Mouse (Mus musculus) embryonic facial prominence, embryonic 15.5 days (tissue): ENCODE measurements at regions not wholly inside any gene's neighbourhood (a gene's known extent, or its start where the extent isn't known, plus 50 kb on each side); places are given as distances from the start of the nearest gene placed in this dataset.

Source experiments
- ATAC-seq: fragments of 200-750 bp; cut with Nextera tagmentation; 2 replicates; pipeline ENCODE4 v1.8.0; 2017; ENCODE audit warnings: low read depth, moderate TSS enrichment; ENCODE audit not compliant: insufficient number of reproducible peaks, low FRiP score, low TSS enrichment
- H3K27ac ChIP-seq: fragments of 300-500 bp; sonication (generic); replicated peaks from 2 replicates; pipeline ENCODE4 v1.5.1; 2015; ENCODE audit warnings: mild to moderate bottlenecking, inconsistent platforms
- H3K27me3 ChIP-seq: fragments of 300-500 bp; sonication (generic); 2 replicates; pipeline ENCODE4 v1.6.1; 2015; ENCODE audit warnings: inconsistent platforms
- H3K36me3 ChIP-seq: fragments of 300-500 bp; sonication (generic); 2 replicates; pipeline ENCODE4 v1.6.1; 2015; ENCODE audit warnings: mild to moderate bottlenecking, inconsistent platforms
- H3K4me1 ChIP-seq: fragments of 300-500 bp; sonication (generic); 2 replicates; pipeline ENCODE4 v1.6.1; 2015; ENCODE audit warnings: inconsistent platforms
- H3K4me2 ChIP-seq: fragments of 300-500 bp; sonication (generic); replicated peaks from 2 replicates; pipeline ENCODE4 v1.6.1; 2015; ENCODE audit warnings: mild to moderate bottlenecking, inconsistent platforms
- H3K4me3 ChIP-seq: fragments of 300-500 bp; sonication (generic); replicated peaks from 2 replicates; pipeline ENCODE4 v1.5.1; 2015; ENCODE audit warnings: mild to moderate bottlenecking, inconsistent platforms
- H3K9ac ChIP-seq: fragments of 300-500 bp; sonication (generic); 2 replicates; pipeline ENCODE4 v1.6.1; 2015; ENCODE audit warnings: inconsistent platforms
- H3K9me3 ChIP-seq: fragments of 300-500 bp; sonication (generic); replicated peaks from 2 replicates; pipeline ENCODE4 v1.6.1; 2016; ENCODE audit warnings: inconsistent platforms
- WGBS: fragments of 180-500 bp; shearing (Covaris S2); methylation state at CpG from one replicate; pipeline ENCODE4 v1.1.7; 2015; 5-methylcytosine and 5-hydroxymethylcytosine counted together

- Histone ChIP-seq H3K9me3 (no peaks in the 10 kb centered on the region), H3K9ac (no peak overlapping the region), H3K27ac (no peak overlapping the region), H3K4me1 (peaks cover 10% of the 10 kb centered on the region), H3K4me2 (no peak overlapping the region), H3K27me3 (no peaks in the 10 kb centered on the region), H3K4me3 (no peak overlapping the region), H3K36me3 (no peaks in the 10 kb centered on the region)
- ATAC-seq: no peak
- 75% methylated on average over 2 of the region's 2 CpGs for WGBS
Measured at GRCm38 (mm10) chr5:64630582-64630981, 172.6 kb upstream of the Klf3 start.

GRCm38 (mm10) chr5:64632171-64632570 is 171.0 kb upstream of the Klf3 start:
- Histone ChIP-seq H3K9ac (no peak overlapping the region), H3K4me3 (no peak overlapping the region), H3K4me2 (no peak overlapping the region), H3K27ac (no peak overlapping the region), H3K4me1 (no peaks in the 10 kb centered on the region), H3K36me3 (no peaks in the 10 kb centered on the region), H3K9me3 (no peaks in the 10 kb centered on the region), H3K27me3 (no peaks in the 10 kb centered on the region)
- no peak for ATAC-seq
- WGBS: 80% methylated on average over 5 of the region's 5 CpGs

DNA sequence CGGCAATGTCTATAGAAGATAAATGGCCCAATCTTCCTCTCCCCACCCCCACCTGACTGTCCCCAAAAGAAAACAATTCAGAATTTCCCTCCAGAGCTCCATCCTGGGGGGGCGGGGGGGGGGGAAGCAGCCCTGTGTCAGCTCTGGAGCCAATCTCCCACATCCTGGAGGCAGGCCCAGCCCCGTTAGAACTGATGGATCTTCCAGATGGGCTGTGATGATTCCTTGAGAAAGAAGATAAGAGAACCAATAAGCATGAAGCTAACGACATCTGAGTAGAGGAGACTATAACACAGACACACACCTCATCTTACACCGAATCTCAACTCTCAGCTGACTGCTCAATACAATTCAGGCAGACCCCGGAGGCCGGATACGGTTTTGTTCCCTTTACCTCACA is 169.2 kb upstream of the Klf3 start:
- no peaks in the 10 kb centered on the region for H3K36me3 ChIP-seq
- H3K9ac ChIP-seq: no peak overlapping the region
- ATAC-seq: 0 out of 2 replicates have a peak, but pooled peaks have one; percentile 39
- H3K4me1 ChIP-seq: no peaks in the 10 kb centered on the region
- no peaks in the 10 kb centered on the region for H3K9me3 ChIP-seq
- H3K4me3 ChIP-seq: no peak overlapping the region
- H3K4me2 ChIP-seq: no peak overlapping the region
- 73% methylated on average over 8 of the region's 8 CpGs for WGBS
- no peaks in the 10 kb centered on the region for H3K27me3 ChIP-seq
- no peak overlapping the region for H3K27ac ChIP-seq

- Histone ChIP-seq H3K9me3 (no peaks in the 10 kb centered on the region), H3K4me3 (no peak overlapping the region), H3K4me1 (no peaks in the 10 kb centered on the region), H3K9ac (no peak overlapping the region), H3K4me2 (no peak overlapping the region), H3K27ac (no peak overlapping the region), H3K27me3 (no peaks in the 10 kb centered on the region), H3K36me3 (no peaks in the 10 kb centered on the region)
- ATAC-seq: no peak
- WGBS: 74% methylated on average over 4 of the region's 4 CpGs
Measured at GRCm38 (mm10) chr5:64634721-64635120, 168.5 kb upstream of the Klf3 start.

- no peaks in the 10 kb centered on the region for H3K4me1 ChIP-seq
- H3K9ac ChIP-seq: no peak overlapping the region
- H3K9me3 ChIP-seq: no peaks in the 10 kb centered on the region
- no peak for ATAC-seq
- H3K27ac ChIP-seq: no peak overlapping the region
- no peaks in the 10 kb centered on the region for H3K36me3 ChIP-seq
- H3K4me2 ChIP-seq: no peak overlapping the region
- WGBS: 84% methylated on average over 3 of the region's 3 CpGs
- no peak overlapping the region for H3K4me3 ChIP-seq
- H3K27me3 ChIP-seq: no peaks in the 10 kb centered on the region
Measured at GRCm38 (mm10) chr5:64636301-64636700, 166.9 kb upstream of the Klf3 start.

DNA sequence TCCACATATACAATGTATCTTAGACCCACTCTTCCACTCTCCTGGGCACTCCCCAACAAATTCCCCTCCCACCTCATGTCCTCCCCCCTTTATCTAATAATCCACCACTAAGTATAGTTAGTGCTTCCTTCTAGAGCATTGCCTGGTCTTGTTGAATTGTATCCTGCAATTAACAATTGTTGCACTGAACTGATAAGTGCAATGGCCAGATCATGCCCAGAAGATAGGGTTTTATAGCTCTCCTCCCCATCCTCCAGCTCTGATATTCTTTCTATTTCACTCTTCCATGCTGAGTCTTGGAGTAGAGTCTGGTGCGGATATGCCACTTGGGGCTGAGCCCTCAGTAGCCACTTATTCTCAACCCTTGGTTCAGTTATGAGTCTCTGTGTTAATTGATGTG is 159.6 kb upstream of the Klf3 start:
- Histone ChIP-seq H3K27ac (no peak overlapping the region), H3K9me3 (no peaks in the 10 kb centered on the region), H3K9ac (no peak overlapping the region), H3K27me3 (no peaks in the 10 kb centered on the region), H3K4me2 (no peak overlapping the region), H3K4me3 (no peak overlapping the region), H3K4me1 (peaks cover 12% of the 10 kb centered on the region), H3K36me3 (no peaks in the 10 kb centered on the region)
- ATAC-seq: no peak
- WGBS: 94% methylated on average over 1 of the region's 1 CpGs

GRCm38 (mm10) chr5:64647417-64648125 is 155.6 kb upstream of the Klf3 start:
- Histone ChIP-seq H3K4me2 (peak overlapping the region; percentile 50), H3K27ac (0 out of 2 replicates have a peak overlapping the region, but pooled peaks have one; percentile 17), H3K36me3 (no peaks in the 10 kb centered on the region), H3K9me3 (no peaks in the 10 kb centered on the region), H3K9ac (peak overlapping the region; percentile 10; the same call in 1 of the 2 replicates), H3K4me3 (peak overlapping the region; percentile 26), H3K27me3 (no peaks in the 10 kb centered on the region), H3K4me1 (peaks cover 15% of the 10 kb centered on the region)
- peak; percentile 65; the same call in 1 of the 2 replicates for ATAC-seq
- WGBS: 2% methylated on average over 18 of the region's 18 CpGs

DNA sequence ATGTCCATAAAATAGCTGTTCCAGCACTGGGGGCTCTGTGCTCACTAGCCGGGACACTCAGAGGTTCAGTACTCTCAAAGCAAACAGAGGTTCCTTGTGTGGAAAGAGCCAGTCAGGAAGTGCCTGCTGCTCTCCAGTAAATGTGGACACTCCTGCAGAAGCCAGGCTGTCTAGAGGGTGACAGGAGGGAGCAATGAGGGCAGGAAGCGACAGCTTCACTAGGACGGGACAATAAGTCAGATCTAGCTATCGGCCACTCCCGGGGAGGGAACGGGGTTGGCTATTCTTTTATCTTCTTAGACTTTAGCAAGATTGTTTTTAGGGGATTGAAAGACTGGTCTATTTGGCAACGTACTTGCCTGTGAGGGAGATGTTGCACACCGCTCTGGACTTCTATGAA is 154.7 kb upstream of the Klf3 start:
- no peak for ATAC-seq
- no peak overlapping the region for H3K9ac ChIP-seq
- no peaks in the 10 kb centered on the region for H3K9me3 ChIP-seq
- 28% methylated on average over 8 of the region's 8 CpGs for WGBS
- no peak overlapping the region for H3K4me2 ChIP-seq
- H3K4me1 ChIP-seq: peaks cover 15% of the 10 kb centered on the region
- H3K36me3 ChIP-seq: no peaks in the 10 kb centered on the region
- H3K4me3 ChIP-seq: no peak overlapping the region
- peak overlapping the region; percentile 55; the same call in 1 of the 2 replicates for H3K27ac ChIP-seq
- H3K27me3 ChIP-seq: no peaks in the 10 kb centered on the region

DNA sequence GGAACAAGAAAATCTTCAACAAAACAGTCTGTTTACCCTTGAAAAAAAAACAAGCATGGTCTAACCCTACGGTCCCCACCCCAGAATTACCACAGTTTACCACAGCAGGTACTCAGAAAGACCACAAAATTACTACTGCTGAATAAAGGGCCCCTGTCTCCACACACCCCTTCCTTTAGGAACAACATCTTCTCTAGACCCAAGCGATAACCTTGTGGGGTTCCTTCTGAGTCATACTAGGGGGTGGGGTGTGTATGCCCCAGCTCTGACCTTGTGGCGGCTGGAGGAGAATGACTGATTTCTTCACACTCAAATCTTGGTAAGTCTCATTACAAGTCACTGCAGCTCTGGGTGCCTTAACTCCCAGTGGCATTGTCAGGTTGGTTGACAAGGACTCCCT is 151.8 kb upstream of the Klf3 start:
- Histone ChIP-seq H3K4me1 (peaks cover 15% of the 10 kb centered on the region), H3K36me3 (no peaks in the 10 kb centered on the region), H3K9ac (no peak overlapping the region), H3K4me2 (no peak overlapping the region), H3K27ac (no peak overlapping the region), H3K27me3 (no peaks in the 10 kb centered on the region), H3K9me3 (no peaks in the 10 kb centered on the region), H3K4me3 (no peak overlapping the region)
- 71% methylated on average over 3 of the region's 3 CpGs for WGBS
- ATAC-seq: no peak

- Histone ChIP-seq H3K27me3 (no peaks in the 10 kb centered on the region), H3K4me3 (no peak overlapping the region), H3K27ac (no peak overlapping the region), H3K9ac (no peak overlapping the region), H3K4me1 (peaks cover 1% of the 10 kb centered on the region; the same call in 1 of the 2 replicates), H3K4me2 (no peak overlapping the region), H3K9me3 (no peaks in the 10 kb centered on the region), H3K36me3 (no peaks in the 10 kb centered on the region)
- WGBS: 78% methylated on average over 5 of the region's 5 CpGs
- no peak for ATAC-seq
Measured at GRCm38 (mm10) chr5:64653764-64654163, 149.4 kb upstream of the Klf3 start.

DNA sequence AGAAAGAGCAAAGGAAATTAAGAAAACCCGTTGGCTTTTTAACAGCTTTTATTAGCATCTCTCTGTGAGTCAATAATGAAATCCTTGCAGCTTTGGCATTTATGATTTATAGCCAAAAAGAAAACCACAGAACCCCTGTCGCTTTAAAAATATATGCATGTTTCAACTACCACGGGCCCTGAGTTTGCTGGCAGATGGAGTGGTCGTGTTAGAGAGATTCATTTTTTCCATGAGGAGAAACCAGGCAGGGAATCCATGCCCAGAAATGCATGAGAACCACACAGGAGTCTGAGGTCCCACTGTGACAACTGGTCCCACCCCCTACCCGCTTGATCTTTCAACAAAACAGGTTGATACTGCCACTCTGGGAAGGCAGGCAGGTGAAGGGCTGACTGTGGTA is 147.9 kb upstream of the Klf3 start:
- Histone ChIP-seq H3K27me3 (no peaks in the 10 kb centered on the region), H3K27ac (peak overlapping the region; percentile 55), H3K4me1 (no peaks in the 10 kb centered on the region), H3K4me2 (no peak overlapping the region), H3K4me3 (no peak overlapping the region), H3K36me3 (no peaks in the 10 kb centered on the region), H3K9ac (no peak overlapping the region), H3K9me3 (no peaks in the 10 kb centered on the region)
- ATAC-seq: no peak
- WGBS: 31% methylated on average over 5 of the region's 5 CpGs

DNA sequence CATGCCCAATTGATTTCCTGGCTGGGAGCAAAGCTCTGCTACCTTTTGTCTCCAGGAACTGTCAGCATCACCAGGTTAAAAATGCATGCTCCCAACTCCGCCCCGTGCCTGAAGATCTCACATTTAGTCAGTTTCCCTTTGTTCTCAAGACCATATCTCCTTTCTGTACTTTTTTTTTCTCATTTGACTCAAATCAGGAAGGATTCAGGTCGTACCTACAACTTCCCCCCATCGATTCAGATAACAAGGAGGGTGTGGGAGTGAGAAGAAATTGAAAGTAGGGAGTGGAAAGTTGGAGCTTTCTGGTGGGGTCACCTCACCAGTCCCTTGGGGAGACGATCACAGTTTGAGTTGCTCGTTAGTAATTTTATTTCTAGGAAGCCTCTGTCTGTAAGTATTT is 141.2 kb upstream of the Klf3 start:
- WGBS: 51% methylated on average over 6 of the region's 6 CpGs

More for the DNA sequence above, 141.2 kb upstream of the Klf3 start:
- Histone ChIP-seq H3K27me3 (no peaks in the 10 kb centered on the region), H3K9me3 (no peaks in the 10 kb centered on the region), H3K4me3 (no peak overlapping the region), H3K27ac (no peak overlapping the region), H3K4me1 (no peaks in the 10 kb centered on the region), H3K36me3 (no peaks in the 10 kb centered on the region), H3K4me2 (no peak overlapping the region), H3K9ac (no peak overlapping the region)
- no peak for ATAC-seq
